Mouse (Mus musculus): ENCODE data around the gene Hecw2. TPM values are rescaled to one million over a fixed set of nuclear protein-coding genes. Genes with fewer than 3 reads are reported as not detected.

The Hecw2 gene
- polyA plus RNA-seq (2012), result not detected in 2 replicates

DNA sequence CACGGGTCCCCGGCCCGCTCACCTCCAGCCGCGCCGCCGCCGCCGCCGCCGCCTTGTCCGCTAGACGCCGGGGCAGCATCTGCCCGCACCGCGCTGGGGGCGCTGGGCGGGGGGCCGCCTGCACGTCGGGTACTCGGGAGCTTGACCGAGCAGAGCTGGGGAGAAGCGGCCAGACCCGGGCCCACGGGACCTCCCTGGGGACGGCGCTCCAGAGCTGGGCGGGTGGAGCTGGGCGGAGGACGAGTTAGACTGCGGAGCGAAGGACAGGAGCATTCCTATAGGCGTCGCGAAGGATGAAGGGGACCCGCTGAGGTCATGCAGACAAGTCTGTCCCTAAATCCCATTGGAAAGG lies at the start of gene Hecw2:
Gene Hecw2 (minus strand): TSS at position 215 of the 352 bp plus-strand sequence.
- TF ChIP-seq GATA1 (IDR thresholded peaks at IDR 0.05; ENCODE audit: low read length), result no peak

DNA sequence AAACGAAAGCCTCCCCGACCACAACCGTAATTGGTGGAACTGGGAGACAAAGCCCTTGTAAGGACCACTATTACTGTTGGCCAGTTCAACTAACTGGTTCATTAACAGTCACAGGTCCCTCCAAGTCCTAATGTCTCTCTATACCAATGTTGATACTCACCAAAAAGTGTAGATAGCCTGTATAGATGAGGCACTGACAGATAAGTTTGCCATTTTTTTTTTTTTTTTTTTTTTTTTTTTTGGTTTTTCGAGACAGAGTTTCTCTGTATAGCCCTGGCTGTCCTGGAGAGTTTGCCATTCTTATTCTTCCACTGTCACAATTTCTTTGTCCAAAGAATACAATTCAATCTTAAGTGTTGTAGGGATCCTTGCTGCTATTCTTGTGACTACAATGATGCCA lies 47.8 kb upstream of the Hecw2 start:
- no peak for TF ChIP-seq GATA1 (IDR thresholded peaks at IDR 0.05; ENCODE audit: low read length)

DNA sequence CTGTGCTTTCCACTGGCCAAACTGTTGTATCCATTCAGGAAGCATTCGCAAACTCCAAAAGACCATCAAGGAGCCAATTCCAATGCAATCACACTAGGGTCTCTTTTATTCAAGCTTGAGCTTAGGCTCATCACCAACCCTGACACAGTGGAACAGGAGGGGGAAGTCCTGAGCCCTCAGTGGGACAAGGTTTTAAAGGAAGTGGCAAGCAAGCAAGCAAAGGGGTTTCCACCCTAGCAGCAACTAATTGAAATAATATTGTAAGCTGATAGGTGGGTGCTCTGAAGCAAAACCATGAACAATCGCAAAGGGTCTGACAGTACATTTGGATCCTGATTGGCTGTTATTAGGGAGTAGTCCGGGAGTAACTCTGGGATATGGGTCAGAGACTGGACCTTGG lies 25.3 kb upstream of the Hecw2 start:
- no peak for TF ChIP-seq GATA1 (IDR thresholded peaks at IDR 0.05; ENCODE audit: low read length)

DNA sequence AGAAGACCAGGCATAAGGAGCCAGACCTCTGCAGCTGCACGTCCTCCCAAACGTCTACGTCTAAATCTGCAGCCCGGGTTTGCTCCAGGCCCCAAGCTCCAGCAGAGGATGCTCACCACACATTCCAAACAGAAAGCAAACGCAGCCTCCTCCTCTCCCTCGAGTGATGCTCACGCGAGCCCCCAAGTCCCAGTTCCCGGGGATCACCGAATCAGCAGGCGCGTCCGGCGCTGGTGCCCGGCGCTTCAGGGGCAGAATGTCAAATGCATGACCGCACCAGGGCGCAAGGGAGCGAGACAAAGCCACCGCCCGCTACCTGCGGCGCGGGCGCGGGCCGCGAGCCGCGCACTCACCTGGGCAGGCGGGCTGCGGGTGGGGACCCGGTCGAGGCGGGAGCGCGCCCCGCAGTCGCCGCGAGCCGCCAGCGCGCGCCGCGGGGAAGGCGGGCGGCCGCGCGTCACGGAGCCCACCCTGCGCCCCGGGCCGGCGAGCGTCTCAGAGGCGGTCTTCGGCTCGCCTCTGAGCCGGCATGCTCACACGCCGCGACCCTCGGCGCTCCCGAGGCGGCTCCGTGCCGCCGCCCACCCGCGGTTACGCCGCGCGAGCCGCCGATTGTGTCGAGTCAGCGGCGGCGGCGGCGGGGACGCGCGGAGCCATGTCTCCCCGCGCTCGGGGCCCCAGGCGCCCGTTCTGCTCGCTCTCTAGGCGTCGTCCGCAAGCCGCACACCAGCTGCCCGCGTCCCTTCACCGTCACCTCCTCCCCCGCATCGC lies 600 bp downstream of the Hecw2 start:
- no peak for TF ChIP-seq GATA1 (IDR thresholded peaks at IDR 0.05; ENCODE audit: low read length)

DNA sequence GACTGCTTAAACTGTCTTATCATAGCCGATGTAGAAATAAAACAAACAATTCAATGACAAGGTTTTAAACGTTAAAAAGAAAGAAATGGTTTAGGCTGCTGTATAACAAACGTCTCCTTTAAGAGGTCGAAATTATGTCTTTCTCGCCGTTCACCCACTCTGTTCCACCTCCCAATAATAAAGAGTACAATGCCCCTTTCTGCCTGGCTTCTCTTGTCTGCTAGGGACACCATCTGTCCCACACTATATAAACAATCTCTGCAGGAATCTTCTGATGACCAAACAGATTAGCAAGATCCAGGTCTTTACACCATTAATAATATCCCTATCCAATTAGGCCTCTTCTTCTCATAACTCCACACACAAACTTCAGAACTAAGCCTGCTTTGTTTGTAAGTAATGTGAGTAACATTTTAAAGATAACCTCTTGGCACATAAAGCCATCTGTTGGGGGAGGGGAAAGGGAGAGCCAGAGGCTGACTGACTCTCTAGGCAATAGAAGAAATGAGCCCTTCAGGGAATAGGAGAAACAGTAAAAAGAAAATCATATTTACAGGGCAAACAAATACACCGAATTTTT lies 1.7 kb downstream of the Hecw2 start:
- no peak for TF ChIP-seq GATA1 (IDR thresholded peaks at IDR 0.05; ENCODE audit: low read length)

DNA sequence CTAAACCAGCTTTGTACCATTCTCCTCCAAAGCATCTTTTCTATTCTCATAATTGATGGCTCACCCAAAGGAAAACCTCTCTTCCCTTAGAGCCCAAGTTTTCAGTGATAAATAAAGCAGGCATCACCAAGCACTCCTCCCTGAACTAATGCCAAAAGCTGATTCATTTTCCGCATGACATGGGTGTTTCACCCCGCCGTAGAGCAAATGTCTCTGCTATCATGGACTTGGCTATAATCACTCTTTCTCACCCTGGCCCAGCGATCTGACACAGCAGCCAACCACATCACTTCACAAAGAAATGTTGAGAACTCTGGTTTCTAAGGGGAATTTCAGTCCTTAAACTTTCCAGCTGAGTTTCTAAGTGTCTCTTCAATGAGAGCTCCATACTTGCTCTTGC lies 7.4 kb downstream of the Hecw2 start:
- no peak for TF ChIP-seq GATA1 (IDR thresholded peaks at IDR 0.05; ENCODE audit: low read length)

DNA sequence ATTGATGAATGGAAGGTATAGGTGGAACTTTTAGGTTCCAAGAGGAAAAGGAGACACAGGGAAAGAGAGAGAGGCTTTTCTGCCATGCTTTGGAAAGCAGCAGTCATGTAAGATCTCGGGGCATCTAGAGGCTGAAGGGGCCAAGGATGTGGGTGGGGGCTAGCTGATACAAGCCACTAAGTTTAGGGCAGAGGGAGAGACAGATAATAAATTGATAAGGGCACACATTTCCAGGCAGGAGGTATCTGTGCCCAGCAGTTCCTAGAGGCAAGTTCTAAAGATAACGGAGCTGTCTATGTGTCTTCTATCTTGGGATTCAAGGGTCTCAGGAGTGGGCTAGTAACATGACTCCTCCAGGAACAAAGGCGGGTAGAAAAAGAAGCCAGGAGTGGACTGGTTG lies 8.6 kb downstream of the Hecw2 start:
- TF ChIP-seq GATA1 (IDR thresholded peaks at IDR 0.05; ENCODE audit: low read length), result no peak

DNA sequence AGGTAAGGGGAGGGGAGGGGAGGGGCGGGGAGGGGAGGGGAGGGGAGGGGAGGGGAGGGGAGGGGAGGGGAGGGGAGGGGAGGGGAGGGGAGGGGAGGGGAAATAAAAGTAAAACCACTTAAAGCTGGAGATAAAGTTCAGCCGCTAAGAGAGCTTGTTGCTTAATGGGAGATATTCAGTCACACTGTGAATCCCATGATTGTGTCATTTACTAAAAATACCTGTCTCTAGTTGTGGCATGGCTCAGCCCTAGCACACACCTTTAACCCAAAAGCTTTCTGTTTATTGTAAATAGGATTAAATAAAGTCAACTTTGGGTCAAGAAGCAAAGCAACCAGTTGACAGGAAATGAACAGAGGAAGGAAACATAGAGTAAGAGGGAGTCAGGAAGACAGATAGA lies 14.3 kb downstream of the Hecw2 start:
- no peak for TF ChIP-seq GATA1 (IDR thresholded peaks at IDR 0.05; ENCODE audit: low read length)

DNA sequence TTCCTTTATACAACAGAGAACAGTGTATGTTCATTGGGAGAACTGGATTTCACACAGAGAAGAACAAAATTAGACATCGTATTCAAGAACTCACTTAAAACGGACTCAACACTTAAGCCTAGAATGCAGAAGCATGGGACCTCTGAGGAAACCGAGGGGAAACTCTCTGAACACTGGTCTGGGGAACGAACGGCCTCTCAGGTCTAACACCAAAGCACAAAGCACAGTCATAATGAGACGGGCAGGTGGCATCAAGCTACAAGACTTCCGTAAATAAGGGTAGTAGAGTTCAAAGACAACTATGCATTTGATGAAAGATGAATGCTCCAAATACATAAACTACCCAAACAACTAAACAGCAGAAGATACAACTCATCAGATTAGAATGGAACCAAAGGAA lies 15.8 kb downstream of the Hecw2 start:
- no peak for TF ChIP-seq GATA1 (IDR thresholded peaks at IDR 0.05; ENCODE audit: low read length)

DNA sequence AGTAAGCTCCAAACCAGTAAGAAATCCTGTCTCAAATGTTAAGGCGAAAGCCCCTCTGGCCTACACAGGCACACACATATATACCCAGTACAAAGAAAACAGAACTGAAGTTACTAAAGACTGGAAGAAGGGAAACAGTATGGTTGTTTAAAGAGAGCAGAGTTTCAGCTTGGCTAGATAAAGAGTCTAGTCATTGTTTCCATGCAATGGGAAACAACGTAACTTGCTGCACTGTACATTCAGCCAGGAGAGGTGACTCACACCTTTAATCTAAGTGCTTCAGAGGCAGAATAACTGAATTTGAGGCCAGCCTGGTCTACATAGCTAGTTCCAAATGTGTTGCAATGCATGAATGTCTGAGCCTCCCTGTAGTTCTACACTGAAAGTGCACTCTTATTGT lies 18.4 kb downstream of the Hecw2 start:
- no peak for TF ChIP-seq GATA1 (IDR thresholded peaks at IDR 0.05; ENCODE audit: low read length)

DNA sequence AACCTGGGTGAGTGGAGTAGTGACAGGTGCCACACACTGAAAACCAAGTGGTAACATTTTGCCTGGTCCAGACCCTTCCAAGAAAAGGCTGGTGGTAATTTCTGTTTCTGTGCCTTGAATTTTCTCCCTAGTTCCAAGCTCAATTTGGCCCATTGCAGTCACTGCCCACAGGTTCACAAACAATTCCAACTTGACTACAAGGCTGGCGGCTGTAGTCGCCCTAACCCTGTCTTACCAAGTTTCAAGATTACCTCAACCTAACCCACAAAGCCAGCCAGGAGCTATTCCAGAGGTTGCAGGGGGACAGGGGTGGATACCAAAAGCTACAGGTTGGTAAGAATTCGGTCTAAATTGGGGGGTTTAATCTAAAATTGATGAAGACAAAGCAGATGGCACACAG lies 27.0 kb downstream of the Hecw2 start:
- no peak for TF ChIP-seq GATA1 (IDR thresholded peaks at IDR 0.05; ENCODE audit: low read length)

DNA sequence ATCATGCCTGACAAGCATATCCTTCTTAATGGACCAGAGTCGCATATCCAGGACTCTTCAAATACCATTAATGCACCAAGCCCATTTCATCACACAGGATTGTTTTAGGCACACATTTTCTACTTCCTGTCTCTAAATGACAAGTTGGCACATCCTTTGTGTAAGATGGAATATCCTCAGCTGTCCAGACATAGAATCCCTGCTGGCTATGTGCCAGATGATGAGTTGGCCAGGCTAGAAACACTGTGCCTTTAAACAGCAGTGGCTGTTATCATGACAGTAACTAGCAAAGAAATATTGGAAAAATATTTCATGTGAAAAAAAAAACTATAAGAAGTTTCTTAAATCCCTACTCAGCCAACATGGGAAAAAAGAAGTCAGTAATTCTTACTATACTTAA lies 35.4 kb downstream of the Hecw2 start:
- no peak for TF ChIP-seq GATA1 (IDR thresholded peaks at IDR 0.05; ENCODE audit: low read length)

DNA sequence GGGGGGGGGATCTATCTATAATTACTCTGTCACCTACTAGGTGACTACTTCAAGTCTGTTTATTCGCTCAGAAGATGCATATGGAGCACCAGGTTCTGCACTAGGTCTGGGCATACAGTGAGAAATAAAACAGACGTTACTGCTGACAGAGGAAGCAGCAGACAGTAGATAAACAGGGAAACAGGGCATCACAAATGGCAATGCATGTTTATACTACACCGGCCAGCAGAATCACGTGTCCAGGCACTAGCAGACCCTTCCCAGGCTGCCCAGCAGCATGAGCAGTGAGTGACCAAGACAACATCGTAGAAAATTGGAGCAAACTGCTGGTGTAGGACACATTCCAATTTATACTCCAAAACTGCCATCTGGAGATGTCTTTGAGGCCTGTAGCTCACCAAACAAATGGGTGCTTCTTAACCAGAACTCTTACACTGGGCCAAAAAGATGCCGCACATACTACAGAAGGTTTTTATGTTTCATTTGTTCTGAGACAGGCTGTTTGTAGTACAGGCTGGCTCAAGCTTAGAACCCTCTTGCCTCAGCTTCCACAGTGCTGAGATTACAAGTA lies 41.7 kb downstream of the Hecw2 start:
- no peak for TF ChIP-seq GATA1 (IDR thresholded peaks at IDR 0.05; ENCODE audit: low read length)

DNA sequence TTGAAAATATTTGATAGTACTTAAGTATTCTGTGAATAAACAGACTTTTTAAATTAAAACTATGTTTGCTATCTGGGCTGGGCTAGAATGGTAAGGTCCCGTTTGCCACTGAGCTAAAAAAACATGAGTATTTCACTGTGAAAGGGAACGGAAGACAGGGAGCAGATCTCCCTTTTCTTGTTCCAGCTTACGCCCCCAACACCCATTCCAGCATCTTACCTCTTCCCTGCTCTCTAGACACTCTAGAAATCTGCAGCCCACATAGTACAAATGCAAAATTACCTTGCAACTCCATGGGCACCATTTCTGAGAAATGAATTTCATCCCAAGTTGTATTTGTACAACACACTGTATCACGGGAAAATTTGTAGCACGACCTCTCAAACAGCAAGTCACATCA lies 49.9 kb downstream of the Hecw2 start:
- no peak for TF ChIP-seq GATA1 (IDR thresholded peaks at IDR 0.05; ENCODE audit: low read length)

DNA sequence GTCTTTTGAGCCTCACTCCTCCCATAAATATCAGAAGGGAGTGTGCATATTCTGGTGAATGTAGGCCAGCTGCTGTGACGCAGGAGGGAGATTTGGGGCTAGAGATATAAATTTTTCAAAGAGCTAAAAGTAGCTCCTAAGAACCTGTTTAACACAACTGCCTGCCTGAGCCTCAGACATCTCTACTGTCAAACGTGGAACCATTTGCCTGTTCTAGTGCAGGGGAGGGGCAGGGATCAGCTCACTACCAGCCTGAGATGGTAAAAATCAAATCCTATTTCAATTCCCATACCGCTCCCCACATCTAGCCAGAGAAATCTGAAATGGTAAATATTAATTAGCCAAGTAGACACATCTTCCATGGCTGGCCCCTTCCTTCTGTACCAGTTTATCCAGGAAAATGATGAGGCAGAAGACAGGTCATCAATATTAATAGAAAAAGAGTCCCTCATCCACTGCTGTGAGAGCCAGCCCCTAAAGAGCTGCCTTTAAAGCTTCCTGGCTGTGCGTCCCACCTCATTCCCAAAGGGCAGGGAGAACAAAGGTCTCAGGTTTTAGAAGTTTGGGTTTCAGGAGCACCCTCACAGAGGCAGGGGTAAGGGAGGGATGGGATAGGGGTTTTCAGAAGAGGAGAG lies 61.0 kb downstream of the Hecw2 start:
- no peak for TF ChIP-seq GATA1 (IDR thresholded peaks at IDR 0.05; ENCODE audit: low read length)

DNA sequence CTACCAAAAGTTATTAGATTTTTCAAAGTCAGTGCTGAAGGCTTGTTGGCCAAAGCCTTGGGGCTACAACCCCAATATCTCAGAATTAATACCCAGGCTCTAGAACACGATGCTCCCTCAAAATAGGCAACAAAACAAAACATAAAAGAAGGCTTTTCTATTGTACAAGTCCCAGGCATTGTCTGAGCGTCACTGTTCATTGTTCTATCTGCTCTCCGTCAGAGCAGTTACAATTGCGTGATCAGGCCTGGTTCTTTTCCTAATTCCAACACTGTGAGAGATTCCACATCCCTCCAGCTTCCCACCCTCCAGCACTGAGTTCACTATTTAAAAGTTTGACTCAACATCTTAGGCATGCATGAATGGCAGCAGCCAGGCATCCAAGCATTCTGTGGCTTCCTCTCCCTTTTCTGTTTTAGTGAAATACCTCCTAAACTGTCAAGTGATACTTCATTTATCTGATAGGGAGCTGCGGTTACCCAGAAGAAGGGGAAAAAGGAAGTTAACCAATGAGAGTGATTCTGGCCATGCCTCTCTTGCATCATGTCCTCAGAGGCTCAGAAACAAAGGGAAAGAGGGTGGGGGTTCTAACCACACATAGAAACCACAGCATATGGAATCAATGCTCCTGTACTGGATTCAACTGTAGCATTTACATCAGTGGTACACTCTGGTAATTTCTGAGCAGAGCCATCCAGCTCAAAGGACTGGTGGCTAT lies 66.1 kb downstream of the Hecw2 start:
- no peak for TF ChIP-seq GATA1 (IDR thresholded peaks at IDR 0.05; ENCODE audit: low read length)
